Mouse (Mus musculus): ENCODE measurements around the gene Atf7. TPM values are rescaled to one million over a fixed set of nuclear protein-coding genes. Genes with fewer than 3 reads are reported as not detected.

Gene Atf7
- polyA plus RNA-seq, 1 experiment from 2014 or later = 26.7 TPM

GRCm38 (mm10) chr15:102487664-102488063 is 137.6 kb downstream of the Atf7 start:
- no peaks in the 10 kb centered on the region for H3K27me3 ChIP-seq
- H3K4me3 ChIP-seq = no peak overlapping the region
- H3K36me3 ChIP-seq = peaks cover 85% of the 10 kb centered on the region
- no peak overlapping the region for H3K9ac ChIP-seq
- H3K4me2 ChIP-seq = no peak overlapping the region
- no peak for ATAC-seq (replicated peaks; ENCODE audit: insufficient number of reproducible peaks, insufficient read depth, low FRiP score, low read depth)
- H3K9me3 ChIP-seq (replicated peaks) = no peaks in the 10 kb centered on the region
- H3K27ac ChIP-seq = no peak overlapping the region
- WGBS = 61% methylated on average over 1 of the region's 1 CpGs
- peaks cover 11% of the 10 kb centered on the region for H3K4me1 ChIP-seq (replicated peaks)

GRCm38 (mm10) chr15:102485853-102486252 is 139.4 kb downstream of the Atf7 start:
- H3K9ac ChIP-seq = no peak overlapping the region
- H3K4me1 ChIP-seq (replicated peaks) = peaks cover 18% of the 10 kb centered on the region
- ATAC-seq (replicated peaks; ENCODE audit: insufficient number of reproducible peaks, insufficient read depth, low FRiP score, low read depth) = no peak
- no peak overlapping the region for H3K4me2 ChIP-seq
- peaks cover 83% of the 10 kb centered on the region for H3K36me3 ChIP-seq
- H3K9me3 ChIP-seq (replicated peaks) = no peaks in the 10 kb centered on the region
- H3K4me3 ChIP-seq = no peak overlapping the region
- H3K27ac ChIP-seq = no peak overlapping the region
- WGBS = 88% methylated on average over 12 of the region's 12 CpGs
- no peaks in the 10 kb centered on the region for H3K27me3 ChIP-seq

- Histone ChIP-seq H3K9me3 (replicated peaks) (no peaks in the 10 kb centered on the region), H3K4me3 (no peak overlapping the region), H3K9ac (no peak overlapping the region), H3K36me3 (peaks cover 77% of the 10 kb centered on the region), H3K4me1 (replicated peaks) (peaks cover 18% of the 10 kb centered on the region), H3K27ac (peak overlapping the region; percentile 57), H3K27me3 (no peaks in the 10 kb centered on the region), H3K4me2 (peak overlapping the region; percentile 13; the same call in 1 of the 2 replicates)
- ATAC-seq (replicated peaks; ENCODE audit: insufficient number of reproducible peaks, insufficient read depth, low FRiP score, low read depth) = no peak
- 57% methylated on average over 3 of the region's 3 CpGs for whole genome bisulfite sequencing
These were observed 142.1 kb downstream of the Atf7 start for GRCm38 (mm10) chr15:102483136-102483535.

MicroRNAs within 50 kb of the gene (microRNA counts, 519-probe panel; counts per million panel counts)
- microRNA mmu-miR-688 = 2,374 counts per million, percentile 45 among the panel's probes with 10 or more counts

Small RNA genes within 50 kb of the gene (microRNA-seq; reads per million reads assigned to microRNA genes)
- not detected for gene Mir688

Other genes with a start within 250 kb of the Atf7 start
- gene Sp1, start 219.3 kb downstream of the Atf7 start, polyA plus RNA-seq (2015; fragmentation: Nextera tagmentation; extraction: Ambion mirVana) = 4.7 and 5.0 TPM in 2 replicates
- gene Amhr2, start 180.1 kb downstream of the Atf7 start, polyA plus RNA-seq (2015; fragmentation: Nextera tagmentation; extraction: Ambion mirVana) = 4.9 and 5.7 TPM in 2 replicates
- gene Prr13, start 166.4 kb downstream of the Atf7 start, polyA plus RNA-seq (2015; fragmentation: Nextera tagmentation; extraction: Ambion mirVana) = 87.9 and 91.2 TPM in 2 replicates
- gene Pcbp2, start 154.9 kb downstream of the Atf7 start, polyA plus RNA-seq (2015; fragmentation: Nextera tagmentation; extraction: Ambion mirVana) = 130 and 139 TPM in 2 replicates
- gene Gm10337, start 121.7 kb downstream of the Atf7 start, polyA plus RNA-seq (2015; fragmentation: Nextera tagmentation; extraction: Ambion mirVana) = 2.0 and 2.6 TPM in 2 replicates
- 9.8 and 13.1 TPM in 2 replicates for gene Map3k12, start 108.4 kb downstream of the Atf7 start, polyA plus RNA-seq (2015; fragmentation: Nextera tagmentation; extraction: Ambion mirVana)
- gene Tarbp2, start 107.3 kb downstream of the Atf7 start, polyA plus RNA-seq (2015; fragmentation: Nextera tagmentation; extraction: Ambion mirVana) = 78.3 and 87.9 TPM in 2 replicates
- 2.3 and 2.4 TPM in 2 replicates for gene Npff, start 100.5 kb downstream of the Atf7 start, polyA plus RNA-seq (2015; fragmentation: Nextera tagmentation; extraction: Ambion mirVana)
- gene Gm28047, start 397 bp downstream of the Atf7 start, polyA plus RNA-seq (2015; fragmentation: Nextera tagmentation; extraction: Ambion mirVana) = 0.24 TPM in 1 of 2 replicates, not detected in the other
- 58.1 and 78.1 TPM in 2 replicates for gene Atp5g2, start 46.9 kb upstream of the Atf7 start, polyA plus RNA-seq (2015; fragmentation: Nextera tagmentation; extraction: Ambion mirVana)
- gene Calcoco1, start 96.7 kb upstream of the Atf7 start, polyA plus RNA-seq (2015; fragmentation: Nextera tagmentation; extraction: Ambion mirVana) = 62.8 and 79.1 TPM in 2 replicates